Mouse (Mus musculus): ENCODE results near the gene Ankrd44.

Ankrd44 gene

GRCm38 (mm10) chr1:54896109-54897085, 29.8 kb downstream of the Ankrd44 start:
- in situ Hi-C loops (cut with MboI) = no loop called here

GRCm38 (mm10) chr1:54888449-54888848, 37.7 kb downstream of the Ankrd44 start:
- in situ Hi-C loops (cut with MboI) = no loop called here

GRCm38 (mm10) chr1:54887873-54888272, 38.3 kb downstream of the Ankrd44 start:
- in situ Hi-C loops (cut with MboI) = no loop called here

- in situ Hi-C loops (cut with MboI) = no loop called here
Observed at GRCm38 (mm10) chr1:54882856-54883467, 43.2 kb downstream of the Ankrd44 start.

GRCm38 (mm10) chr1:54881523-54881922, 44.7 kb downstream of the Ankrd44 start:
- in situ Hi-C loops (cut with MboI) = no loop called here

- in situ Hi-C loops (cut with MboI) = no loop called here
Observed at GRCm38 (mm10) chr1:54877423-54878073, 48.6 kb downstream of the Ankrd44 start.

GRCm38 (mm10) chr1:54877014-54877413, 49.2 kb downstream of the Ankrd44 start:
- in situ Hi-C loops (cut with MboI) = no loop called here

GRCm38 (mm10) chr1:54874094-54874493, 52.1 kb downstream of the Ankrd44 start:
- in situ Hi-C loops (cut with MboI) = no loop called here

GRCm38 (mm10) chr1:54872857-54873616, 53.1 kb downstream of the Ankrd44 start:
- in situ Hi-C loops (cut with MboI) = no loop called here

- in situ Hi-C loops (cut with MboI) = no loop called here
Observed at GRCm38 (mm10) chr1:54871321-54871720, 54.9 kb downstream of the Ankrd44 start.

- in situ Hi-C loops (cut with MboI) = no loop called here
Observed at GRCm38 (mm10) chr1:54870634-54871033, 55.6 kb downstream of the Ankrd44 start.

- in situ Hi-C loops (cut with MboI) = loop anchor here (5.0 kb wide), 1 partner anchor 35 kb away; no protein-coding TSS in a partner anchor
Observed at GRCm38 (mm10) chr1:54867226-54867625, 59.0 kb downstream of the Ankrd44 start.

GRCm38 (mm10) chr1:54866131-54866530, 60.1 kb downstream of the Ankrd44 start:
- in situ Hi-C loops (cut with MboI) = loop anchor here (5.0 kb wide), 1 partner anchor 36 kb away; no protein-coding TSS in a partner anchor

GRCm38 (mm10) chr1:54864928-54865652, 61.1 kb downstream of the Ankrd44 start:
- in situ Hi-C loops (cut with MboI) = loop anchor here (5.0 kb wide), 1 partner anchor 37 kb away; no protein-coding TSS in a partner anchor

- in situ Hi-C loops (cut with MboI) = no loop called here
Observed at GRCm38 (mm10) chr1:54860361-54860760, 65.8 kb downstream of the Ankrd44 start.

- in situ Hi-C loops (cut with MboI) = no loop called here
Observed at GRCm38 (mm10) chr1:54859876-54860275, 66.3 kb downstream of the Ankrd44 start.

- in situ Hi-C loops (cut with MboI) = no loop called here
Observed at GRCm38 (mm10) chr1:54858898-54859297, 67.3 kb downstream of the Ankrd44 start.

GRCm38 (mm10) chr1:54856502-54856901, 69.7 kb downstream of the Ankrd44 start:
- in situ Hi-C loops (cut with MboI) = no loop called here

GRCm38 (mm10) chr1:54855970-54856369, 70.2 kb downstream of the Ankrd44 start:
- in situ Hi-C loops (cut with MboI) = no loop called here

GRCm38 (mm10) chr1:54854388-54854787, 71.8 kb downstream of the Ankrd44 start:
- in situ Hi-C loops (cut with MboI) = no loop called here
